Mouse (Mus musculus): ENCODE results near the gene Pth1r. TPM values are rescaled to one million over a fixed set of nuclear protein-coding genes. Genes with fewer than 3 reads are reported as not detected.
A peak's percentile ranks its signal among the peaks of the same experiment; 100 is the strongest.

Gene Pth1r
- polyA plus RNA-seq (2015; fragmentation: Nextera tagmentation; extraction: Ambion mirVana), result 67.1 and 70.1 TPM in 2 replicates

DNA sequence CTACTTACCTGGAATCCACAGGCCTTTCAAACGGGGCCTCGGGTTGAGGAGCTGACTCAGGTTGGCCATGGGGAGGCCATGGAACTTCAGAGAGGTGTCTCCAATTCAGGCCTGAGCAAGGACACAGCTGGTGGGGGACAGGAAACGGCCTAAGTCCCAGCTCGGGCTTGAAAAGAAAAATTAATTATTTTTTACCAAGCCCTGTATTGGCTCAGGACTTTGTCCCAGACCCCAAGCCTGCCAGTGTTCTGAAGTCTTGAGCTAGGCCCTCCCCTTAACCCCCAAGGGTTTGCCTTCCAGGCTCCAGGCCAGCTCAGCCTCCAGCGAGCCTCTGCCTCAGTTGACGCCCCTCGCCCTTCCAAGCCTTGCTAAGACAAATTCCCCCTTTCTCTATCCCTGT lies at the start of gene Pth1r:
TSS of gene Pth1r (minus strand) at position 185 of the 400 bp plus-strand sequence.
- no peak within 1 kb of the TSS for H3K9ac ChIP-seq
- no peaks in the 10 kb centered on the region for H3K36me3 ChIP-seq
- peak within 1 kb of the TSS; percentile 91 for H3K4me2 ChIP-seq
- no peaks in the 10 kb centered on the region for H3K9me3 ChIP-seq (replicated peaks)
- peak within 1 kb of the TSS; percentile 90 for H3K27ac ChIP-seq
- H3K4me3 ChIP-seq (replicated peaks), result peak within 1 kb of the TSS; percentile 6; the same call in 1 of the 2 replicates
- ATAC-seq (replicated peaks; ENCODE audit: low FRiP score), result no peak
- H3K4me1 ChIP-seq, result peaks cover 93% of the 10 kb centered on the region
- WGBS, result 42% methylated on average over 7 of the region's 7 CpGs
- peaks cover 16% of the 10 kb centered on the region for H3K27me3 ChIP-seq

DNA sequence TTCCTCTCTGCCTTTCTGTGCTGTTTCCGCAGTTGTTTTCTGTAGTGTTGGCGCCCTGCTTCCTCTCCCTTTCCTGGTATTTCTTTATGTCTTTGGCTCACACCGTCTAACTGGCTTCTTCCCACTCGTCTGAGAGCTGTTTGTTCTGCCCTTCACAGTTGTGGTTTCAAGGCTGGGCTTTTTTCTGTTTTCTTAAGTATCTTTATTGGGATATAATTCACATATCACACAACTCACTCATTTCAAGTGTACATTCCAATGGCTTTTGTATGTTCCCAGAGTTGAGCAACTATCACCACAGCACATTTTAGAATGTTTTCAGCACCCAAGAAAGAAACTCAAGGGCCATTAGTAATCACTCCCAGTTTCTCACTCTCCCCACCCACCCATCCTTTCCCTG lies 43.5 kb upstream of the Pth1r start:
- no peaks in the 10 kb centered on the region for H3K4me1 ChIP-seq
- ATAC-seq (replicated peaks; ENCODE audit: low FRiP score), result no peak
- no peak overlapping the region for H3K4me3 ChIP-seq (replicated peaks)
- no peak overlapping the region for H3K27ac ChIP-seq
- H3K4me2 ChIP-seq, result no peak overlapping the region
- WGBS, result 71% methylated on average over 4 of the region's 4 CpGs
- H3K27me3 ChIP-seq, result no peaks in the 10 kb centered on the region
- no peaks in the 10 kb centered on the region for H3K36me3 ChIP-seq
- H3K9me3 ChIP-seq (replicated peaks), result no peaks in the 10 kb centered on the region; the same call in 1 of the 2 replicates
- no peak overlapping the region for H3K9ac ChIP-seq

GRCm38 (mm10) chr9:110788169-110788568 lies 41.2 kb upstream of the Pth1r start:
- no peaks in the 10 kb centered on the region for H3K36me3 ChIP-seq
- H3K4me2 ChIP-seq, result no peak overlapping the region
- no peaks in the 10 kb centered on the region for H3K4me1 ChIP-seq
- H3K27me3 ChIP-seq, result no peaks in the 10 kb centered on the region
- WGBS, result 94% methylated on average over 3 of the region's 3 CpGs
- H3K27ac ChIP-seq, result no peak overlapping the region
- no peak overlapping the region for H3K4me3 ChIP-seq (replicated peaks)
- H3K9me3 ChIP-seq (replicated peaks), result no peaks in the 10 kb centered on the region; the same call in 1 of the 2 replicates
- H3K9ac ChIP-seq, result no peak overlapping the region
- ATAC-seq (replicated peaks; ENCODE audit: low FRiP score), result no peak

DNA sequence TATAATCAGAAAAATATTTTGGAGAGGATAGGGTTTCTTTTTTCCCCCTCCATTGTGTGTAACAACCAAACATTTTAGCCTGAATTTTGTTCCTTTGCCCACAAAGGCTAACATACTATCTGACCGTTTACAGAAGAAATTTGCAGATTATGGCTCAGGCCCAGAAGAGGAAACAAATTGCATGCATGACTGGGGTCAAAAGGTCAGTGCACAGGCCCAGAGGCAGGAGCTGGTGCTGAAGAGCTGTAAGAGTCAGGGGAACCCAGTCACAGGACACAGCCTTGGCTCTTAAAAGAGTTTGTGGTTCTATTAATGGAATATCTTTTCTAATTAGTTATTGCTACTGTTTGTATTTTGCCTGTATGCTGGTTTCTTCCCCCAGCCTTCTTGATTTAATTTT lies 36.7 kb upstream of the Pth1r start:
- ATAC-seq (replicated peaks; ENCODE audit: low FRiP score), result no peak
- Histone ChIP-seq H3K27ac (no peak overlapping the region), H3K4me2 (no peak overlapping the region)

GRCm38 (mm10) chr9:110781731-110782130 lies 34.8 kb upstream of the Pth1r start:
- H3K27ac ChIP-seq, result peak overlapping the region; percentile 74
- WGBS, result under 1% methylated on average over 23 of the region's 23 CpGs
- no peaks in the 10 kb centered on the region for H3K9me3 ChIP-seq (replicated peaks)
- peak overlapping the region; percentile 55 for H3K9ac ChIP-seq
- no peaks in the 10 kb centered on the region for H3K36me3 ChIP-seq
- peak; percentile 79 for ATAC-seq (replicated peaks; ENCODE audit: low FRiP score)
- H3K4me2 ChIP-seq, result peak overlapping the region; percentile 92
- peaks cover 26% of the 10 kb centered on the region for H3K4me1 ChIP-seq
- H3K4me3 ChIP-seq (replicated peaks), result peak overlapping the region; percentile 55
- peaks cover 4% of the 10 kb centered on the region for H3K27me3 ChIP-seq

More for the DNA sequence above, 36.7 kb upstream of the Pth1r start:
- WGBS, result 68% methylated on average over 1 of the region's 1 CpGs
- Histone ChIP-seq H3K9ac (no peak overlapping the region), H3K9me3 (replicated peaks) (no peaks in the 10 kb centered on the region; the same call in 1 of the 2 replicates), H3K4me3 (replicated peaks) (no peak overlapping the region), H3K36me3 (no peaks in the 10 kb centered on the region), H3K27me3 (peaks cover 4% of the 10 kb centered on the region), H3K4me1 (peaks cover 24% of the 10 kb centered on the region)

DNA sequence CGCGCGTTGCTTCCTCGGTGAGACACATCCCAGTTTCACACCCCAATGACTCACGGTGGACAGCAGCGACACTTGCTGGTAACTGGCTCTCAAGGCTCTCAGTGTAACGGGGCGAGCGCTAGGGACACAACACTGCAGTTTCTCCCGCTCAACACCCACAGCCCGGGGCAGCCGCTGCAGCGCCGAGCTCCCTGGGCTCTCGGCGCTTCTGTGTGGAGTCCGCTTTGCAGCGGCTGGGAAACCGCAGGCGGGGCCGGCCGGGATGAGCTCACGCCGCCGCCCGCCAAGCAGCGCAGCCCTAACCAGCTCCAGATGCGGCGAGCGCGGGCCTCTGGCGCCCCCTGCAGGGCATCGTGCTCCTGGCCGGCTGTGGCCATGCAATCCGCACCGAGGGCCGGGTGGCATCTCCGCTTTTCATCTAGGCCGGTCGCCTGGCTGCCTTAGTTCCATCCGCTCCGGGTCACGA lies 34.3 kb upstream of the Pth1r start:
- no peaks in the 10 kb centered on the region for H3K36me3 ChIP-seq
- WGBS, result 0% methylated on average over 38 of the region's 43 CpGs
- peak; percentile 96 for ATAC-seq (replicated peaks; ENCODE audit: low FRiP score)
- peaks cover 4% of the 10 kb centered on the region for H3K27me3 ChIP-seq
- H3K9ac ChIP-seq, result peak overlapping the region; percentile 55
- H3K9me3 ChIP-seq (replicated peaks), result no peaks in the 10 kb centered on the region
- H3K4me2 ChIP-seq, result peak overlapping the region; percentile 92
- peak overlapping the region; percentile 74 for H3K27ac ChIP-seq
- peaks cover 26% of the 10 kb centered on the region for H3K4me1 ChIP-seq
- peak overlapping the region; percentile 55 for H3K4me3 ChIP-seq (replicated peaks)

GRCm38 (mm10) chr9:110779242-110779913 lies 32.4 kb upstream of the Pth1r start:
- WGBS, result 63% methylated on average over 5 of the region's 5 CpGs
- Histone ChIP-seq H3K9me3 (replicated peaks) (no peaks in the 10 kb centered on the region), H3K27ac (no peak overlapping the region), H3K27me3 (peaks cover 4% of the 10 kb centered on the region), H3K9ac (no peak overlapping the region), H3K4me2 (no peak overlapping the region), H3K4me3 (replicated peaks) (no peak overlapping the region), H3K36me3 (no peaks in the 10 kb centered on the region), H3K4me1 (peaks cover 40% of the 10 kb centered on the region)
- ATAC-seq (replicated peaks; ENCODE audit: low FRiP score), result no peak

DNA sequence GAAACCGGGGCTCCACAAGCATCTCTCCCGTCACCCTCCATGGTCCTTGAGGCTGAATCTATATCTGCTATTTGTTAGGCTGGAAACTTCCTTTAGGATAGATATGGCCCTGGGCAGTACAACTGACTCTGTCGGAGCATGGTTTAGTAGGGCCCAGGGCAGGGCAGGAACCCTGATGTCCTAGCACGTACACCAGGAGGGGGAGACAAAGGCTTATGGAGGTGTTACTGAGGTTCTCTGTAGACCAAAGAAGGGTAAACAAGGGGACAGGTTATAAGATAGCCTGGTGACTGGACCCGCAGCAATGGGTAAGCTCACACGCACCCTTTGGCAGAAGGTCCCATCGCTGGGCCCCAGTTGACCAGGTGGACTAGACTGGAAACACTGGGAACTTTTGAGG lies 31.6 kb upstream of the Pth1r start:
- Histone ChIP-seq H3K36me3 (no peaks in the 10 kb centered on the region), H3K27ac (no peak overlapping the region), H3K27me3 (peaks cover 4% of the 10 kb centered on the region), H3K4me2 (no peak overlapping the region), H3K4me3 (replicated peaks) (no peak overlapping the region), H3K4me1 (peaks cover 41% of the 10 kb centered on the region), H3K9me3 (replicated peaks) (no peaks in the 10 kb centered on the region), H3K9ac (no peak overlapping the region)
- 79% methylated on average over 7 of the region's 7 CpGs for WGBS
- ATAC-seq (replicated peaks; ENCODE audit: low FRiP score), result no peak

GRCm38 (mm10) chr9:110778100-110778499 lies 31.2 kb upstream of the Pth1r start:
- no peak for ATAC-seq (replicated peaks; ENCODE audit: low FRiP score)
- no peaks in the 10 kb centered on the region for H3K36me3 ChIP-seq
- H3K9ac ChIP-seq, result no peak overlapping the region
- H3K9me3 ChIP-seq (replicated peaks), result no peaks in the 10 kb centered on the region
- H3K27ac ChIP-seq, result no peak overlapping the region
- no peak overlapping the region for H3K4me2 ChIP-seq
- H3K27me3 ChIP-seq, result peaks cover 4% of the 10 kb centered on the region
- H3K4me3 ChIP-seq (replicated peaks), result no peak overlapping the region
- WGBS, result 68% methylated on average over 1 of the region's 1 CpGs
- peaks cover 41% of the 10 kb centered on the region for H3K4me1 ChIP-seq

DNA sequence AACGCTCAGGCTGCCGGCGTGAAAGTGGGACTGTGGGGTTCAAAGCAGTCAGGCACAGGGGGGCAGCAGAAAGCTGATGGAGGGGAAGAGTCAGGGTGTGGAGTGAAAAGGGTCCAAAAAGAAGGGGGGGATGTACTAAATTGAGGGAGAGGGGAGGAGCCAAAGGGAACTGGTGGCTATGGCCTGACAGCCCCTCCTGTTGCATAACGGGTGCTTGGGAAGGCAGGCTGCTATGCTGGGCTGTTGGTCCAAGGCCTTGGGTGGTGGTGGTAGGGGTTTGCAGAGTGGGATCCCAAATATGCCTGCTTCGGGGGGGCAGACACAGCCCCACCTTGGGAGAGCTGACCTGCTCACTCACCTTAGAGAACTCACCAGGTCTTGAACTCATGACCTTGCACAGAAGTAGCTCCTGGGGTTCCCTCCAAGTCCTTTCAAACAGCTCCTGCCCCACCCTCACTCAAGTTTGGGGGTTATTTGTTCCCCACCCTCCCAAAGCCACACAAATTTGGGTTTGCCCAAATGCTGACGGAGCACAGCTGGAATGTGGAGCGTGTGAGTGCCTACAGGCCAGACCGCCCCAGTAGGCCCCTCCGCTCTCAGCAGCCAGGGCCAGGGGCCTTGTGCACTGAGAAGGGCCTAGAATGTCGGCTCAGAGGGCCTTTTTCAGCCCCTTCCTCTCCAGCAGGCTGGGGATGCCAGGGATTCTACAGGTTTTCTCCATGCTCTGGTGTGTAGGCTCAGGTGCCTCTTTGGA lies 28.5 kb upstream of the Pth1r start:
- H3K4me1 ChIP-seq, result peaks cover 25% of the 10 kb centered on the region
- H3K4me3 ChIP-seq (replicated peaks), result no peak overlapping the region
- no peak overlapping the region for H3K9ac ChIP-seq
- H3K4me2 ChIP-seq, result no peak overlapping the region
- H3K9me3 ChIP-seq (replicated peaks), result no peaks in the 10 kb centered on the region
- H3K36me3 ChIP-seq, result no peaks in the 10 kb centered on the region
- H3K27me3 ChIP-seq, result peaks cover 1% of the 10 kb centered on the region
- 68% methylated on average over 10 of the region's 10 CpGs for WGBS
- 0 out of 2 replicates have a peak, but pooled peaks have one; percentile 14 for ATAC-seq (replicated peaks; ENCODE audit: low FRiP score)
- H3K27ac ChIP-seq, result peak overlapping the region; percentile 60

- H3K4me1 ChIP-seq, result peaks cover 25% of the 10 kb centered on the region
- H3K36me3 ChIP-seq, result no peaks in the 10 kb centered on the region
- WGBS, result 69% methylated on average over 15 of the region's 15 CpGs
- no peaks in the 10 kb centered on the region for H3K9me3 ChIP-seq (replicated peaks)
- no peak overlapping the region for H3K4me2 ChIP-seq
- peak overlapping the region; percentile 60 for H3K27ac ChIP-seq
- no peak for ATAC-seq (replicated peaks; ENCODE audit: low FRiP score)
- no peak overlapping the region for H3K4me3 ChIP-seq (replicated peaks)
- H3K9ac ChIP-seq, result no peak overlapping the region; the same call in 1 of the 2 replicates
- no peaks in the 10 kb centered on the region for H3K27me3 ChIP-seq
These were observed 27.7 kb upstream of the Pth1r start for GRCm38 (mm10) chr9:110774403-110775268.
